In the genomic region with DNA sequence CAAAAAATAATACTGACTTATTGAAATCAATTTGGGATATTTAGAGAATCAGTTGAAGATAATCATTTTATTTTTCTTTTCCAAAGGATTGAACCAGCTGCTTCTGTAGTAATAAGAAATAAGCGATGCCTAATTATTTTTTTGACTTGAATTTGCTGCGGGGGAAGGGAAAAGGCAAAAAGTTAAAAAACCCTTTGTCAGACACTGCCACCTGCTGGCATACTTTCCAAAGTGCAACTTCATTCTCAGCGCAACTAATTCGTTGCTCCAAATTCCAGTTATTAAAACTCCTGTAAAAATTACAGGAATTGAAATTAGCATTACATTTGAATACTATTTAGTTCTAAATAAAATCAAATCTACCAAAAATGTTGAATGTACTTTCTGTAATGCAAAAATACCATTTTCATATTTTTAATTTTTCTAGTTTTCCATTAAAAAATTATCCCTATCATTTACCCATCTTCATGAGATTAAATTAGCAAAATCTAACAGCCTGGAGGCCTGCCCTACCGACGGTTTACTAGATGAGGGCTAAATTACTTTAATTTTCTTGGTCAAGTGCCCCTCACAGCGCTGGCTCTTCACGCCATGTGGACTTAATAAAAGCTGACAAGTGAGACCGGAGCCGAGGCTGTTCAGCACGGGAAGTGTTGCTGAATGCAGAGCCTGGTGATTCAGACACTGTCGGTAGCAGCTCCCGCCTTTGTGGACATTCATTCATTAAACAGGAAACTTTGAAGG, we compare ENCODE assay signal across 9 mouse cellular contexts.
A peak's percentile ranks its signal among the peaks of the same experiment; 100 is the strongest.
DNase-seq lines count a peak whose midpoint lies in the region; ATAC-seq and TF ChIP-seq lines count a peak whose summit lies in the region.
"Had no signal": no experiment of that assay in that cellular context is flagged by ENCODE, and none has a peak within 500 bp of the region (broad histone marks: within the 10 kb centered on the region; RNA-seq: fewer than 3 reads in every experiment).

No protein-coding gene starts in this region.

- ATAC-seq in heart, embryonic 12.5 days (ENCODE audit: insufficient number of reproducible peaks, low FRiP score) = no peak
- ATAC-seq in lung, postnatal 0 days = no peak

- no peaks in the 10 kb centered on the region; a peak in 1 of 4 replicates for H3K4me1 ChIP-seq in ES-E14 (ENCODE audit: control insufficient read depth in 2 of 2, insufficient read depth in 2 of 2, low read length in 2 of 2, poor library complexity in 1 of 2)
- H3K4me1 ChIP-seq in heart, embryonic 12.5 days (replicated peaks) = no peaks in the 10 kb centered on the region
- no peaks in the 10 kb centered on the region for H3K4me1 ChIP-seq in lung, postnatal 0 days (ENCODE audit: insufficient read depth, low read depth, low read length)
- H3K4me1 ChIP-seq: liver, embryonic 15.5 days had no signal

- H3K4me3 ChIP-seq in ES-E14 (ENCODE audit: insufficient read depth in 1 of 2, low read depth in 1 of 2, low read length in 2 of 2, poor library complexity in 1 of 2, severe bottlenecking in 1 of 2) = no peak overlapping the region
- no peak overlapping the region for H3K4me3 ChIP-seq in heart, embryonic 12.5 days
- H3K4me3 ChIP-seq in lung, postnatal 0 days (ENCODE audit: low read depth, low read length) = no peak overlapping the region
- H3K4me3 ChIP-seq: liver, embryonic 15.5 days had no signal

- H3K4me2 ChIP-seq in heart, embryonic 12.5 days = peak overlapping the region; percentile 48
- H3K4me2 ChIP-seq in lung, postnatal 0 days (replicated peaks; ENCODE audit: low read depth, low read length) = no peak overlapping the region
- H3K4me2 ChIP-seq: liver, embryonic 15.5 days had no signal

- H3K9me3 ChIP-seq in ES-E14 (ENCODE audit: control insufficient read depth, insufficient read depth, low read depth, low read length) = no peaks in the 10 kb centered on the region
- no peaks in the 10 kb centered on the region for H3K9me3 ChIP-seq in heart, embryonic 12.5 days (replicated peaks)
- no peaks in the 10 kb centered on the region for H3K9me3 ChIP-seq in lung, postnatal 0 days (ENCODE audit: low read length)
- H3K9me3 ChIP-seq: liver, embryonic 15.5 days had no signal

- peak; percentile 63 for DNase-seq in gastrocnemius, adult 18-20 months (ENCODE audit: low spot score)
- DNase-seq in gastrocnemius, postnatal 25 days = no peak
- no peak for DNase-seq in ES-E14 (ENCODE audit: low read depth, low spot score)
- peak; percentile 44 to 55 for DNase-seq in cerebellum, postnatal 36 days
- peak; percentile 25 for DNase-seq in large intestine, adult 2 months (ENCODE audit: low read depth, low spot score)
- peak; percentile 67 for DNase-seq in lung, postnatal 0 days (ENCODE audit: low spot score)
- peak; percentile 32 for DNase-seq in right cerebral cortex, postnatal 25 days

- WGBS in heart, embryonic 12.5 days = 18% methylated on average over 13 of the region's 13 CpGs
- 22% methylated on average over 13 of the region's 13 CpGs for WGBS in large intestine, adult 2 months
- 14% methylated on average over 13 of the region's 13 CpGs for WGBS in lung, postnatal 0 days

- H3K27me3 ChIP-seq in heart, embryonic 12.5 days (replicated peaks) = peaks cover 5% of the 10 kb centered on the region; the same call in 1 of the 2 replicates
- H3K27me3 ChIP-seq in lung, postnatal 0 days (replicated peaks; ENCODE audit: insufficient read depth, low read length) = no peaks in the 10 kb centered on the region

- TF ChIP-seq CTCF in lung, postnatal 0 days (IDR thresholded peaks at IDR 0.05) = peak; percentile 79

- TF ChIP-seq EP300 in lung, postnatal 0 days (IDR thresholded peaks at IDR 0.05) = no peak

- in situ Hi-C loops in ES-E14 (cut with MboI; ENCODE audit: low sequenced_read_pairs in 2 of 2, unreplicated experiment in 2 of 2) = loop anchor here (25.0 kb wide), 3 partner anchors 228 to 478 kb away; a partner anchor contains a TSS

- no peak overlapping the region for H3K9ac ChIP-seq in ES-E14 (ENCODE audit: insufficient read depth, low read depth, low read length, poor library complexity, severe bottlenecking)
- no peak overlapping the region for H3K9ac ChIP-seq in heart, embryonic 12.5 days
- no peak overlapping the region for H3K9ac ChIP-seq in lung, postnatal 0 days (replicated peaks; ENCODE audit: low read depth)
- H3K9ac ChIP-seq: liver, embryonic 15.5 days had no signal

- no peak overlapping the region for H3K27ac ChIP-seq in ES-E14 (ENCODE audit: insufficient read depth, low read depth, low read length, poor library complexity, severe bottlenecking)
- H3K27ac ChIP-seq in heart, embryonic 12.5 days (ENCODE audit: poor library complexity, severe bottlenecking) = no peak overlapping the region
- H3K27ac ChIP-seq in lung, postnatal 0 days (ENCODE audit: low read length) = no peak overlapping the region
- H3K27ac ChIP-seq: liver, embryonic 15.5 days had no signal

- H3K36me3 ChIP-seq in ES-E14 (ENCODE audit: control insufficient read depth, insufficient read depth, low read length, poor library complexity, severe bottlenecking) = no peaks in the 10 kb centered on the region
- H3K36me3 ChIP-seq in heart, embryonic 12.5 days = no peaks in the 10 kb centered on the region
- H3K36me3 ChIP-seq in lung, postnatal 0 days (ENCODE audit: insufficient read depth, low read length) = no peaks in the 10 kb centered on the region
- H3K36me3 ChIP-seq: liver, embryonic 15.5 days had no signal

TF ChIP-seq in ES-E14, 5 proteins besides CTCF, POLR2A, EP300 and RAD21:
- TF ChIP-seq HCFC1 (IDR thresholded peaks at IDR 0.05; ENCODE audit: borderline replicate concordance, insufficient read depth, low read length) (no peak), ZNF384 (IDR thresholded peaks at IDR 0.05; ENCODE audit: low read depth, low read length) (0 out of 2 replicates have a peak, but pooled peaks have one; percentile 43), ZC3H11A (IDR thresholded peaks at IDR 0.05; ENCODE audit: borderline replicate concordance, low read depth, low read length) (peak; percentile 91), CHD2 (IDR thresholded peaks at IDR 0.05; ENCODE audit: low read depth, low read length) (0 out of 2 replicates have a peak, but pooled peaks have one; percentile 36), MAFK (IDR thresholded peaks at IDR 0.05; ENCODE audit: insufficient read depth, low read depth, low read length) (no peak)

Comparison
In these comparisons a context has a peak if more than half of its experiments do, and no peak if none do; other contexts are left out.
1. DNase-seq: peak in gastrocnemius, adult 18-20 months (single experiment), cerebellum, postnatal 36 days (2 of 2), large intestine, adult 2 months (single experiment), lung, postnatal 0 days (single experiment) and right cerebral cortex, postnatal 25 days (single experiment); none in gastrocnemius, postnatal 25 days (single experiment) and ES-E14 (single experiment).